Mouse (Mus musculus): ENCODE results near the gene Asb2.

DNA sequence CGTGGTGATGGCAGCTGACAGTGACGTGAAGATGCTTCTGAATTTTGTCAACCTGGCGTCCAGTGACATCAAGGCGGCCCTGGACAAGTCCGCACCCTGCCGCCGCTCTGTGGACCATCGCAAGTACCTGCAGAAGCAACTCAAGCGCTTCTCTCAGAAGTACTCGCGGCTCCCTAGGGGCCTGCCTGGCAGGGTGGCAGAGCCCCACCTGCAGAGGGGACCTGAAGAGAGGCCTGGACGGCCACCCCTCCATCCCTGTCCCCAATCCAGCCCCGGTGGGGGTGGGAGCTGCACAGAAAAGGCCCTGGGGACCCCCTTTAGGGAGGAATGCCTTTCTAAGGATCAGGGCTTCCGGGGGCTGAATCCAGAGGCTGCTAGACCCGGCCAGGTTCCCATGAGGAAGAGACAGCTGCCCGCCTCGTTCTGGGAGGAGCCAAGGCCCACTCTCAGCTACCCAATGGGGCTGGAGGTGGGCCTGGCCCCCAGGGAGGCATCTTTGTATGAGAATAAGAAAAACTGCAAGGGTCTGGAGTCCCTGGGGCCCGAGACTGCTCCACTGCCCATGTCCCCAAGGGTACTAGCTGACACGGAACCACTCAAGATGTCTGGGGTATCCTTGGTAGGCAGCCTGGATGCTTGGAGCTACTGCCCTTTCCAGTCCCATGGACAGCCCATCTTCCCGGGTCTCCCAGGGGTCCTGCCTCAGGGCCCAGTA lies 39.8 kb downstream of the Asb2 start:
- no peak for TF ChIP-seq CTCF (IDR thresholded peaks at IDR 0.05; ENCODE audit: low read depth)
- TF ChIP-seq EP300 (IDR thresholded peaks at IDR 0.05; ENCODE audit: low read depth): no peak
